Mouse (Mus musculus) left cerebral cortex, postnatal 36 days (tissue): Measurements from ENCODE around the gene Rnf40. TPM values are rescaled to one million over a fixed set of nuclear protein-coding genes. Genes with fewer than 3 reads are reported as not detected.
"Not testable (repeated sequence)": the region's sequence is repeated elsewhere in the genome, so short reads cannot be mapped to it uniquely, and the experiment has no call there.

Experiments used
- DNase-seq, 2 experiments: peaks; one replicate each; pipeline ENCODE4 v3.0.0; 2021 to 2022; ENCODE audit warnings: low spot score in 2 of 2, mixed read lengths in 1 of 2
- intact Hi-C: fragments of 180-260 bp; cut with DNase I; formaldehyde crosslinking; loops from one replicate; pipeline ENCODE4 v1.15.1; 2025
- total RNA-seq, 2 experiments: library from RNA; stranded (reverse); gene quantifications; 2 replicates each; pipeline ENCODE4 v1.2.3; 2021

Gene Rnf40
- total RNA-seq, 2 experiments from 2014 or later = 63.1 to 81.0 TPM

- DNase-seq = no peak
Measured at GRCm38 (mm10) chr7:127642254-127642653, 53.7 kb downstream of the Rnf40 start.

GRCm38 (mm10) chr7:127646363-127646762 is 57.8 kb downstream of the Rnf40 start:
- no peak for DNase-seq
- intact Hi-C loops = no loop called here

More at GRCm38 (mm10) chr7:127642254-127642653, 53.7 kb downstream of the Rnf40 start:
- intact Hi-C loops = no loop called here

GRCm38 (mm10) chr7:127647576-127647975 is 59.0 kb downstream of the Rnf40 start:
- intact Hi-C loops, DNase-seq: not testable (repeated sequence)

DNA sequence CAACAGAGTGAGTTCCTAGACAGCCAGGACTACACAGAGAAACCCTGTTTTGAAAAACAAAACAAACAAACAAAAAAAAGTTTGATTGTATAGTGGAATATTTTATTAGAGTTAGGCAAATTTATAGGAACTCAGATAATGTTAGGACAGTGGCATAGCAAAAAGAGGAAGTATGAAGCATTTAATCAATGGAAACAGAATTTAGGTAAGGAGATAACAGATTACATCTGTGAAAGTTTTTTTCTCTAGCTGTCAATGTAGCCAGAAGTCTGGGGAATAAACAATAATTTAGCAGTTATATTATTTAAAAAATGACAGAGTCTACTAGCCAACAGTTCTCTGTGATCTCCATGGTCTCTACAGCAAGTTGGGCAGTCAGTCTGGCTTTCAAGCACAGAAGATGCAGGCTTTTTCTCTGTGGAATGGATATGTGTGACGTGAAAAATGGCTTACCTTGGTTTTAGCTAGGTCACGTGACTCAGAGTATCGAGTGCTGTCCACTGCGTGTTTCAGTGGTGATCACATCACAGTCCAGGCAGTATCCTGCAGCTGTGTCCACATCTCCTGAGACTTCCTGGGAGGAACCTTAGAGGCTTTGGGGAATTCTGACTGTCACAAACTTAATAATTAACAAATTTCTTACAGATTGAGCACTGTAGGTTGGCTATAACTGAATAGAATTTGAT is 60.1 kb downstream of the Rnf40 start:
- DNase-seq = no peak
- intact Hi-C loops = no loop called here

GRCm38 (mm10) chr7:127649206-127649605 is 60.6 kb downstream of the Rnf40 start:
- DNase-seq = no peak
- intact Hi-C loops = no loop called here

DNA sequence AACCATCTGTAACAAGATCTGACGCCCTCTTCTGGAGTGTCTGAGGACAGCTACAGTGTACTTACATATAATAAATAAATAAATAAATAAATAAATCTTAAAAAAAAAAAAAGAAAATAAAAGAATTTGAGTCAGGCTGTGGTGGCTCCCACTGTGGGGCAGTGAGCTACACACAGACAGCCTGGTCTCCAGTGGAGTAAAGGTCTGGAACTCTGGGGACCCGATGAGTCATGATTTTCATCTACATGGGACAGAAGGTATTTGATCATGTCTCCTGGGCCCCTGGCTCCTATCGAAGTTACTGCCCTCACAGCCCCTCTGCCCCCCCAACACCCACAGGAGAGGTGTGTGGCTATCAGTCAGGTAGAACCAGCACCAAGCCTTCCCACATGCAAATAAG is 63.1 kb downstream of the Rnf40 start:
- DNase-seq = no peak
- intact Hi-C loops = no loop called here

DNA sequence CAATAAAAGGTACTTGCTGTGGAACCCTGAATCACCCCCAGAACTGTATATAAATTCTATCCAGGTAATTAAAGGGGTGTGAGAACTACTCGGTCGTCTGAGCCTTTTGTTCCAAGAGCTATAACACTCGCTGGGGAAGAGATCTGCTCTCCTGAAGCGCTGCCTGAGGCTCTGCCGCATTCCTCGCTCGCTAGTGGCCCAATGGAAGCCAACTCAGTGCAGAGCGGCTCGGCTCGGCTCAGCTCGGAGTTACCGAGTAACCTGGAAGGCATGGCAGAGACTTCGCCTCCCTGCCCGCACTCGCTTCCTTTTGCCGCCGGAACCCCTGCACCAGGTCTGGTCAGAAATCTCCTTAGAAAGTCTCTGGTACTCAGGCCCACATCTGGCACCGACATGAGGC is 63.5 kb downstream of the Rnf40 start:
- DNase-seq = no peak
- intact Hi-C loops = no loop called here

DNA sequence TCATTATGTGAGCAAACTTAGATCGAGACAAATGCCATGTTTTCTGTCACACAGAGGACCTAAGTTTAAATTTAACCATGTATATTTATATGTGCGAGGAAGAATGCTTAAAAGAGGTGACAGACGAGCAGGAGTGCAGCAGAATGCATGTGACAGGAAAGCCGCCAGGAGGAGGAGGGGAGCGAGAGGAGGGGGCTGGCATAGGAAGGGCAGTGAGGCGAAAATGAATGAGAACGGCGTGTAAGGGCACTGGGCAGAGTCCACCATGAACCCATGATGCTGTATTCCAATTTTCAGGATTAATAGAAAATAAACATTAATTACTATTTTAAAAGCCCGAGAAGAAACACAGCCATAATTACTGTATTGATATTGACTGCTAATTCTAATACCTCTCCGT is 65.8 kb downstream of the Rnf40 start:
- DNase-seq = no peak
- intact Hi-C loops = no loop called here

Other genes starting within 250 kb of the Rnf40 start
- 10 to 100 TPM; 14.4 to 15.0 TPM for gene Zfp768, start 243.2 kb upstream of the Rnf40 start, total RNA-seq
- 1 to 10 TPM; 5.7 to 7.2 TPM for gene Zfp747, start 212.7 kb upstream of the Rnf40 start, total RNA-seq
- 1 to 10 TPM; 3.3 to 3.9 TPM for gene 9130019O22Rik, start 201.6 kb upstream of the Rnf40 start, total RNA-seq
- 1 to 10 TPM; 7.7 to 8.2 TPM for gene E430018J23Rik, start 195.1 kb upstream of the Rnf40 start, total RNA-seq
- gene Zfp764, start 181.9 kb upstream of the Rnf40 start, total RNA-seq = 1 to 10 TPM; 5.4 to 5.6 TPM
- 10 to 100 TPM; 13.7 to 18.6 TPM for gene Zfp688, start 166.7 kb upstream of the Rnf40 start, total RNA-seq
- 1 to 10 TPM; 5.8 to 7.9 TPM for gene Zfp689, start 139.6 kb upstream of the Rnf40 start, total RNA-seq
- gene Prr14, start 129.2 kb upstream of the Rnf40 start, total RNA-seq = 10 to 100 TPM; 25.7 to 30.2 TPM
- gene Fbrs, start 109.6 kb upstream of the Rnf40 start, total RNA-seq = 10 to 100 TPM; 48.7 to 61.4 TPM
- 100 to 1,000 TPM in 1 of 2 experiments, 10 to 100 TPM in 1; 99.0 to 131 TPM for gene Srcap, start 76.8 kb upstream of the Rnf40 start, total RNA-seq
- gene Gm42715, start 69.2 kb upstream of the Rnf40 start, total RNA-seq = 10 to 100 TPM in 1 of 2 experiments, 1 to 10 TPM in 1; 7.6 to 15.0 TPM
- 1 to 10 TPM in 1 of 2 experiments, not detected in 1; 3.4 TPM for gene Tmem265, start 27.4 kb upstream of the Rnf40 start, total RNA-seq
- gene Phkg2, start 15.4 kb upstream of the Rnf40 start, total RNA-seq = 10 to 100 TPM; 69.2 to 81.4 TPM
- gene Ccdc189, start 172 bp upstream of the Rnf40 start, total RNA-seq = 1 to 10 TPM; 9.3 to 9.7 TPM
- gene Zfp629, start 27.0 kb downstream of the Rnf40 start, total RNA-seq = 10 to 100 TPM; 22.1 to 24.7 TPM
- gene Bcl7c, start 120.2 kb downstream of the Rnf40 start, total RNA-seq = 10 to 100 TPM; 37.9 to 47.9 TPM
- 1 to 10 TPM; 2.4 to 2.5 TPM for gene Ctf1, start 124.0 kb downstream of the Rnf40 start, total RNA-seq
- gene Ctf2, start 143.4 kb downstream of the Rnf40 start, total RNA-seq = not detected
- 10 to 100 TPM; 73.2 to 84.6 TPM for gene Fbxl19, start 155.8 kb downstream of the Rnf40 start, total RNA-seq
- gene Orai3, start 181.0 kb downstream of the Rnf40 start, total RNA-seq = 10 to 100 TPM; 18.9 to 25.4 TPM
- 10 to 100 TPM; 40.0 to 53.4 TPM for gene Setd1a, start 187.9 kb downstream of the Rnf40 start, total RNA-seq
- gene Gm49388, start 196.8 kb downstream of the Rnf40 start, total RNA-seq = 1 to 10 TPM; 3.9 to 4.1 TPM
- 1 to 10 TPM; 3.3 to 4.0 TPM for gene Hsd3b7, start 211.8 kb downstream of the Rnf40 start, total RNA-seq
- gene Stx4a, start 235.5 kb downstream of the Rnf40 start, total RNA-seq = 10 to 100 TPM; 74.6 to 76.0 TPM
- gene Stx1b, start 235.8 kb downstream of the Rnf40 start, total RNA-seq = 100 to 1,000 TPM; 431 to 441 TPM